ENCODE assay signal across 20 mouse cellular contexts in genomic region chr2:177129097-177129496, GRCm38 (mm10). TPM values are rescaled to one million over a fixed set of nuclear protein-coding genes. Genes with fewer than 3 reads are reported as not detected.
DNase-seq lines count a peak whose midpoint lies in the region; ATAC-seq and TF ChIP-seq lines count a peak whose summit lies in the region.
"Not testable (repeated sequence)": the region's sequence is repeated elsewhere in the genome, so short reads cannot be mapped to it uniquely, and the experiment has no call there.
"Had no signal": no experiment of that assay in that cellular context is flagged by ENCODE, and none has a peak within 500 bp of the region (broad histone marks: within the 10 kb centered on the region; RNA-seq: fewer than 3 reads in every experiment).

No protein-coding gene starts in this region.

- not testable (repeated sequence) for H3K27me3 ChIP-seq in ES-Bruce4 (ENCODE audit: control insufficient read depth, insufficient read depth, low read length, poor library complexity, severe bottlenecking); hindbrain, embryonic 11.5 days (ENCODE audit: control insufficient read depth, insufficient read depth, low read length)

- not testable (repeated sequence) for H3K36me3 ChIP-seq in ES-Bruce4 (ENCODE audit: control insufficient read depth, insufficient read depth, low read length, poor library complexity, severe bottlenecking); hindbrain, embryonic 11.5 days (ENCODE audit: control insufficient read depth, insufficient read depth, low read length)

- H3K9ac ChIP-seq in ES-Bruce4 (ENCODE audit: low read depth, poor library complexity, severe bottlenecking); hindbrain, embryonic 11.5 days (ENCODE audit: low read depth, low read length): not testable (repeated sequence)

- TF ChIP-seq POLR2A in ES-Bruce4 (IDR thresholded peaks at IDR 0.05; ENCODE audit: insufficient read depth, low read length) = not testable (repeated sequence)

- H3K9me3 ChIP-seq in ES-Bruce4 (replicated peaks; ENCODE audit: control insufficient read depth, insufficient read depth, low read length, poor library complexity, severe bottlenecking); hindbrain, embryonic 11.5 days (ENCODE audit: control insufficient read depth, low read length): not testable (repeated sequence)

- peak; percentile 93 for TF ChIP-seq EP300 in ES-Bruce4 (IDR thresholded peaks at IDR 0.05; ENCODE audit: insufficient read depth, low read depth, low read length)

- H3K4me2 ChIP-seq in hindbrain, embryonic 11.5 days (replicated peaks; ENCODE audit: low read depth, low read length) = not testable (repeated sequence)

- not testable (repeated sequence) for H3K4me1 ChIP-seq in ES-Bruce4 (ENCODE audit: control insufficient read depth, insufficient read depth, low read length); hindbrain, embryonic 11.5 days (replicated peaks; ENCODE audit: control insufficient read depth, insufficient read depth, low read length)

- TF ChIP-seq CTCF in ES-Bruce4 (IDR thresholded peaks at IDR 0.05; ENCODE audit: low read depth, low read length) = not testable (repeated sequence)

- DNase-seq in R1 (ENCODE audit: low read depth, low spot score) = peak; percentile 92
- DNase-seq in brain, adult 2 months (ENCODE audit: low read depth, low spot score) = peak; percentile 0
- DNase-seq in hindbrain, embryonic 11.5 days (ENCODE audit: low spot score) = not testable (repeated sequence)
- peak; percentile 2 for DNase-seq in layer of hippocampus, adult 9-11 months

- not testable (repeated sequence) for H3K4me3 ChIP-seq in ES-Bruce4 (ENCODE audit: low read depth, low read length); hindbrain, embryonic 11.5 days (ENCODE audit: low read depth, low read length)

- peak; percentile 60; the same call in 1 of the 2 replicates for ATAC-seq in hindbrain, embryonic 11.5 days (ENCODE audit: low FRiP score)

- WGBS in hindbrain, embryonic 11.5 days = 33% methylated on average over 1 of the region's 1 CpGs

- peak overlapping the region; percentile 98 for H3K27ac ChIP-seq in ES-Bruce4 (ENCODE audit: insufficient read depth, low read length)
- H3K27ac ChIP-seq in hindbrain, embryonic 11.5 days (ENCODE audit: low read depth, low read length) = not testable (repeated sequence)

RNA-seq across cellular contexts. Expression of gene Gm14401, which starts 55.0 kb away (rescaled TPM):
- 21.7 and 24.2 TPM in 2 replicates for polyA plus RNA-seq in ES-Bruce4 (2011; ENCODE audit: insufficient read depth, insufficient read length, low read depth, missing spikeins)
- not detected in 2 replicates for polyA plus RNA-seq in hindbrain, embryonic 11.5 days (2014; fragmentation: Nextera tagmentation; extraction: Ambion mirVana)
- polyA plus RNA-seq: CD4-positive, CD25-positive, alpha-beta regulatory T cell, adult 4 months; cortical plate, adult 2 months; embryonic facial prominence, embryonic 10.5 days; erythroblast, embryonic 14.5 days; forebrain, embryonic 12.5 days; forebrain, embryonic 15.5 days; gonadal fat pad, adult 2 months; heart, adult 2 months; heart, embryonic 10.5 days; heart, embryonic 13.5 days; hindbrain, embryonic 12.5 days; hindbrain, embryonic 15.5 days; intestine, embryonic 14.5 days; intestine, postnatal 0 days; kidney, adult 2 months had no signal

Comparison
In these comparisons a context has a peak if more than half of its experiments do, and no peak if none do; other contexts are left out.
1. RNA of gene Gm14401, which starts 55.0 kb away (polyA plus RNA-seq): 21.7 to 24.2 TPM in ES-Bruce4; not detected in hindbrain, embryonic 11.5 days; every median in the first group is over 10 times any median in the second.